Comparison of ENCODE assay signal across 9 mouse cellular contexts in genomic region chr8:11774195-11775076, GRCm38 (mm10). TPM values are rescaled to one million over a fixed set of nuclear protein-coding genes. Genes with fewer than 3 reads are reported as not detected.
A peak's percentile ranks its signal among the peaks of the same experiment; 100 is the strongest.
DNase-seq lines count a peak whose midpoint lies in the region; ATAC-seq and TF ChIP-seq lines count a peak whose summit lies in the region.
"Had no signal": no experiment of that assay in that cellular context is flagged by ENCODE, and none has a peak within 500 bp of the region (broad histone marks: within the 10 kb centered on the region; RNA-seq: fewer than 3 reads in every experiment).

No protein-coding gene starts in this region.

- WGBS in heart, embryonic 10.5 days: 50% methylated on average over 17 of the region's 17 CpGs
- WGBS in heart, embryonic 14.5 days: 28% methylated on average over 17 of the region's 17 CpGs
- 89% methylated on average over 17 of the region's 17 CpGs for WGBS in limb, embryonic 10.5 days
- 34% methylated on average over 17 of the region's 17 CpGs for WGBS in small intestine, adult 2 months

- H3K4me1 ChIP-seq in heart, embryonic 10.5 days: peaks cover 91% of the 10 kb centered on the region
- H3K4me1 ChIP-seq in heart, embryonic 14.5 days (ENCODE audit: control insufficient read depth in 2 of 2, insufficient read depth in 2 of 2, low read length in 2 of 2): peaks cover 44 to 78% of the 10 kb centered on the region in 2 experiments
- H3K4me1 ChIP-seq in limb, embryonic 10.5 days: peaks cover 39% of the 10 kb centered on the region
- H3K4me1 ChIP-seq in small intestine, adult 2 months (ENCODE audit: control insufficient read depth, insufficient read depth, insufficient read length, low read length): peaks cover 32% of the 10 kb centered on the region

- TF ChIP-seq POLR2A in small intestine, adult 2 months (IDR thresholded peaks at IDR 0.05; ENCODE audit: low read depth, low read length): no peak

- H3K9ac ChIP-seq in heart, embryonic 14.5 days (ENCODE audit: low read length): peak overlapping the region; percentile 51

- peak overlapping the region; percentile 81 for H3K27ac ChIP-seq in heart, embryonic 10.5 days
- peak overlapping the region; percentile 71 to 82 for H3K27ac ChIP-seq in heart, embryonic 14.5 days (replicated peaks in 1 of 2; ENCODE audit: control insufficient read depth in 1 of 2, insufficient read depth in 1 of 2, low read depth in 2 of 2, low read length in 2 of 2)
- 0 out of 2 replicates have a peak overlapping the region, but pooled peaks have one; percentile 12 for H3K27ac ChIP-seq in limb, embryonic 10.5 days
- peak overlapping the region; percentile 54 for H3K27ac ChIP-seq in small intestine, adult 2 months (ENCODE audit: insufficient read depth, low read depth, low read length)

- ATAC-seq in heart, embryonic 14.5 days (ENCODE audit: insufficient number of reproducible peaks, insufficient read depth, low FRiP score, low read depth): 0 out of 2 replicates have a peak, but pooled peaks have one; percentile 17

- peaks cover 7% of the 10 kb centered on the region; the same call in 1 of the 2 replicates for H3K36me3 ChIP-seq in heart, embryonic 10.5 days
- H3K36me3 ChIP-seq in heart, embryonic 14.5 days (ENCODE audit: control insufficient read depth, insufficient read depth, low read length): no peaks in the 10 kb centered on the region
- peaks cover 16% of the 10 kb centered on the region; the same call in 1 of the 2 replicates for H3K36me3 ChIP-seq in limb, embryonic 10.5 days
- no peaks in the 10 kb centered on the region for H3K36me3 ChIP-seq in small intestine, adult 2 months (ENCODE audit: control insufficient read depth, insufficient read depth, low read length)

- no peaks in the 10 kb centered on the region for H3K27me3 ChIP-seq in heart, embryonic 10.5 days (ENCODE audit: insufficient read depth, poor library complexity, severe bottlenecking)
- H3K27me3 ChIP-seq in heart, embryonic 14.5 days (ENCODE audit: control insufficient read depth, insufficient read depth, low read length): no peaks in the 10 kb centered on the region
- no peaks in the 10 kb centered on the region for H3K27me3 ChIP-seq in limb, embryonic 10.5 days (ENCODE audit: low read depth, poor library complexity, severe bottlenecking)
- H3K27me3 ChIP-seq in small intestine, adult 2 months (ENCODE audit: control insufficient read depth, insufficient read depth, low read length): no peaks in the 10 kb centered on the region

- intact Hi-C loops in heart, postnatal 36 days (cut with DNase I): no loop called here

- TF ChIP-seq CTCF in small intestine, adult 2 months (IDR thresholded peaks at IDR 0.05; ENCODE audit: extremely low read depth, insufficient read length, insufficient replicate concordance, low read depth, low read length): no peak

- H3K4me3 ChIP-seq in heart, embryonic 10.5 days: no peak overlapping the region
- H3K4me3 ChIP-seq in heart, embryonic 14.5 days (ENCODE audit: control insufficient read depth in 1 of 2, insufficient read depth in 1 of 2, low read depth in 1 of 2, low read length in 2 of 2): no peak overlapping the region
- H3K4me3 ChIP-seq in limb, embryonic 10.5 days: no peak overlapping the region
- no peak overlapping the region for H3K4me3 ChIP-seq in small intestine, adult 2 months (ENCODE audit: low read depth, low read length)

- DNase-seq in heart, embryonic 10.5 days (ENCODE audit: low spot score): no peak
- DNase-seq in heart, postnatal 36 days: no peak
- no peak for DNase-seq in limb, embryonic 10.5 days (ENCODE audit: low spot score)
- DNase-seq in right cerebral cortex, postnatal 10 days (ENCODE audit: low spot score in 2 of 2): no peak
- no peak for DNase-seq in spleen, postnatal 10 days (ENCODE audit: low spot score in 2 of 2)
- no peak for DNase-seq in T-cell, adult 2 months (ENCODE audit: low spot score)
- DNase-seq: thymus, adult 18-20 months had no signal

- H3K9me3 ChIP-seq in heart, embryonic 10.5 days: no peaks in the 10 kb centered on the region
- no peaks in the 10 kb centered on the region for H3K9me3 ChIP-seq in heart, embryonic 14.5 days (ENCODE audit: control insufficient read depth, low read length)
- no peaks in the 10 kb centered on the region for H3K9me3 ChIP-seq in limb, embryonic 10.5 days (replicated peaks)

- H3K4me2 ChIP-seq in heart, embryonic 14.5 days (ENCODE audit: low read length): peak overlapping the region; percentile 41

RNA-seq across cellular contexts. Expression of gene Arhgef7, which starts 46.9 kb away (rescaled TPM):
- 47.5 and 61.3 TPM in 2 replicates for polyA plus RNA-seq in heart, embryonic 10.5 days (2016; fragmentation: Nextera tagmentation; extraction: Ambion mirVana)
- total RNA-seq in heart, postnatal 36 days (2021): 100 to 1,000 TPM; 125 to 130 TPM
- 67.5 and 72.1 TPM in 2 replicates for polyA plus RNA-seq in heart, embryonic 14.5 days (2014; fragmentation: Nextera tagmentation; extraction: Ambion mirVana)
- polyA plus RNA-seq in limb, embryonic 10.5 days (2016; fragmentation: Nextera tagmentation; extraction: Ambion mirVana): 52.4 and 59.1 TPM in 2 replicates
- 14.8 and 27.4 TPM in 2 replicates for polyA plus RNA-seq in small intestine, adult 2 months (2012; rRNA removed)

Comparison
In these comparisons a context has a peak if more than half of its experiments do, and no peak if none do; other contexts are left out.
1. H3K27ac ChIP-seq: peak in every context shown above with its lines; median percentile 81 in heart, embryonic 10.5 days; 76 in heart, embryonic 14.5 days; 54 in small intestine, adult 2 months; 12 in limb, embryonic 10.5 days.